Mouse (Mus musculus) thymus, adult 2 months (tissue): ENCODE data around the gene Atf2.

Experiments
- CTCF ChIP-seq: fragments of 200-500 bp; IDR thresholded peaks from 2 replicates; pipeline ENCODE4 v1.5.1; 2012; ENCODE audit warnings: mild to moderate bottlenecking, control low read depth, low read length, moderate library complexity, borderline replicate concordance; ENCODE audit not compliant: control insufficient read depth, poor library complexity, insufficient read depth; ENCODE audit errors: extremely low read depth
- POLR2A ChIP-seq: fragments of 200-500 bp; IDR thresholded peaks from 2 replicates; pipeline ENCODE4 v1.6.1; 2012; ENCODE audit warnings: mild to moderate bottlenecking, low read length, control low read depth, moderate library complexity; ENCODE audit not compliant: control insufficient read depth, poor library complexity, insufficient read depth; ENCODE audit errors: extremely low read depth

GRCm38 (mm10) chr2:73788395-73788794 lies 104.0 kb downstream of the Atf2 start:
- TF ChIP-seq CTCF, result no peak
- TF ChIP-seq POLR2A, result no peak
